Mouse (Mus musculus) hindbrain, embryonic 14.5 days (tissue): Measurements from ENCODE around the gene Pnpla1. TPM values are rescaled to one million over a fixed set of nuclear protein-coding genes. Genes with fewer than 3 reads are reported as not detected.
A peak's percentile ranks its signal among the peaks of the same experiment; 100 is the strongest.

Experiments used
- ATAC-seq: fragments of 200-750 bp; cut with Nextera tagmentation; 2 replicates; pipeline ENCODE4 v1.8.0; 2017; ENCODE audit warnings: moderate number of reproducible peaks, mild to moderate bottlenecking, moderate TSS enrichment, moderate library complexity; ENCODE audit not compliant: low FRiP score
- DNase-seq: peaks from one replicate; pipeline ENCODE4 v3.0.0-alpha.2; 2015; ENCODE audit warnings: low spot score
- H3K27ac ChIP-seq: fragments of 300-500 bp; sonication (generic); 2 replicates; pipeline ENCODE4 v1.5.1; 2014; ENCODE audit warnings: mild to moderate bottlenecking, moderate library complexity
- H3K27me3 ChIP-seq: fragments of 300-500 bp; sonication (generic); 2 replicates; pipeline ENCODE4 v1.6.1; 2014; ENCODE audit warnings: mild to moderate bottlenecking, low read length, mixed read lengths; ENCODE audit not compliant: control insufficient read depth, insufficient read depth
- H3K36me3 ChIP-seq: fragments of 300-500 bp; sonication (generic); replicated peaks from 2 replicates; pipeline ENCODE4 v1.6.1; 2014; ENCODE audit not compliant: control insufficient read depth, insufficient read depth
- H3K4me1 ChIP-seq: fragments of 300-500 bp; sonication (generic); replicated peaks from 2 replicates; pipeline ENCODE4 v1.6.1; 2014; ENCODE audit warnings: antibody characterized with exemption, low read length, mixed read lengths; ENCODE audit not compliant: control insufficient read depth, insufficient read depth
- H3K4me2 ChIP-seq: fragments of 300-500 bp; sonication (generic); replicated peaks from 2 replicates; pipeline ENCODE4 v1.6.1; 2014; ENCODE audit warnings: mild to moderate bottlenecking, moderate library complexity
- H3K4me3 ChIP-seq: fragments of 300-500 bp; sonication (generic); replicated peaks from 2 replicates; pipeline ENCODE4 v1.5.1; 2014; ENCODE audit warnings: mild to moderate bottlenecking, low read length
- H3K9ac ChIP-seq: fragments of 300-500 bp; sonication (generic); 2 replicates; pipeline ENCODE4 v1.6.1; 2014
- H3K9me3 ChIP-seq: fragments of 300-500 bp; sonication (generic); 2 replicates; pipeline ENCODE4 v1.6.1; 2016; ENCODE audit warnings: low read length; ENCODE audit not compliant: control insufficient read depth
- WGBS: fragments of 180-500 bp; shearing (Covaris S2); extraction: QIAGEN DNeasy Blood & Tissue Kit; methylation state at CpG from one replicate; pipeline ENCODE4 v1.1.7; 2014; 5-methylcytosine and 5-hydroxymethylcytosine counted together
- polyA plus RNA-seq: library from polyadenylated mRNA; unstranded; fragments of >200 nt; fragmentation: Nextera tagmentation; extraction: Ambion mirVana; gene quantifications from 2 replicates; pipeline ENCODE4 v1.2.1, GENCODE M21; 2014

Pnpla1 gene
- polyA plus RNA-seq, 1 experiment from 2014 or later = not detected

- peak overlapping the region; percentile 87 for H3K27ac ChIP-seq
- H3K9ac ChIP-seq = 0 out of 2 replicates have a peak overlapping the region, but pooled peaks have one; percentile 31
- H3K4me1 ChIP-seq = peaks cover 18% of the 10 kb centered on the region
- WGBS = 71% methylated on average over 13 of the region's 13 CpGs
- H3K4me2 ChIP-seq = 0 out of 2 replicates have a peak overlapping the region, but pooled peaks have one; percentile 6
- no peaks in the 10 kb centered on the region for H3K9me3 ChIP-seq
- H3K27me3 ChIP-seq = peaks cover 10% of the 10 kb centered on the region
- no peak for DNase-seq
- H3K4me3 ChIP-seq = no peak overlapping the region
- no peak for ATAC-seq
- no peaks in the 10 kb centered on the region for H3K36me3 ChIP-seq
Measured at GRCm38 (mm10) chr17:28905377-28905916, 47.2 kb downstream of the Pnpla1 start.

- ATAC-seq (no peak), DNase-seq (no peak)
- no peaks in the 10 kb centered on the region for H3K36me3 ChIP-seq
- 72% methylated on average over 7 of the region's 7 CpGs for WGBS
- H3K9me3 ChIP-seq = no peaks in the 10 kb centered on the region
- H3K27me3 ChIP-seq = peaks cover 10% of the 10 kb centered on the region
- H3K9ac ChIP-seq = no peak overlapping the region
- H3K4me3 ChIP-seq = no peak overlapping the region
- no peak overlapping the region for H3K4me2 ChIP-seq
- H3K27ac ChIP-seq = no peak overlapping the region
- H3K4me1 ChIP-seq = peaks cover 18% of the 10 kb centered on the region
Measured at GRCm38 (mm10) chr17:28907959-28908358, 49.7 kb downstream of the Pnpla1 start.

DNA sequence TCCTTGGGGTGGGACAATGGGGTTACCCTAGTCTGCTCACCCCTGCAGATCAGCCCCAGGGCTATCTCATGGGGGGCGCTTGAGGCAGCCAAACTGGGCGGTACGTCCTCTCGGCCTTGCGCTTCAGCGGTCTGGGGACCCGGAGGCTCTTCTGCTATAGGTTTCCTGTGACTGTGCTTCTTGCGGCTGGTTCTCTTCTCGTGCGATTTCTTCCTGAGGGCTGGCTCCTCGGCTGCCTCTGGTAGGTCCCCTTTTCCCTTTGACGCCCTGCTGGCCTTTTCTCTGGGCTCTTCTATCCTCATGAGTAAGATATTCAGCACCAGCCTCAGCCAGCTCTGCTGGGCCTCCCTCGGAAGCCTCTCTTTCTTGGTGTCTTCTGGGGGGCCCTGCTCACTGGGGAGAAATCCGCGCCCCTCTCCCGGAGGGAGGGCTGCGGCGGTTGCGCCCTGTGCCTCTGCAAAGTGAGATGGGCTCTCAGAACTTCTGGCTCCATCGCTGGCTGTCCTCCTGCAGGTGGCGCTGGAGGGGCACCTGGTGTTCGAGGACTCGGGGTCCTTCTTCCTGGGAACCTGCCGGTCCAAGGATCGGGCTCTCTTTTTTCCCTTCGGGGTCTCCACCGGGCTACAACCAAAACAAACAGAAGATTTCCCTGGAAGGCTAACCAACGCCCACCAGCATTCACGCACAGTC is 51.2 kb downstream of the Pnpla1 start:
- no peaks in the 10 kb centered on the region for H3K36me3 ChIP-seq
- H3K4me2 ChIP-seq = peak overlapping the region; percentile 38
- H3K4me1 ChIP-seq = peaks cover 17% of the 10 kb centered on the region
- H3K9ac ChIP-seq = 0 out of 2 replicates have a peak overlapping the region, but pooled peaks have one; percentile 6
- ATAC-seq (no peak), DNase-seq (peak; percentile 47)
- H3K27me3 ChIP-seq = peaks cover 10% of the 10 kb centered on the region
- no peak overlapping the region for H3K4me3 ChIP-seq
- H3K9me3 ChIP-seq = no peaks in the 10 kb centered on the region
- no peak overlapping the region for H3K27ac ChIP-seq
- 9% methylated on average over 29 of the region's 29 CpGs for WGBS

- Histone ChIP-seq H3K9me3 (no peaks in the 10 kb centered on the region), H3K4me1 (peaks cover 10% of the 10 kb centered on the region), H3K27me3 (peaks cover 10% of the 10 kb centered on the region), H3K27ac (no peak overlapping the region), H3K36me3 (no peaks in the 10 kb centered on the region), H3K4me3 (no peak overlapping the region), H3K4me2 (no peak overlapping the region), H3K9ac (no peak overlapping the region)
- ATAC-seq (no peak), DNase-seq (no peak)
- WGBS = 26% methylated on average over 7 of the region's 7 CpGs
Measured at GRCm38 (mm10) chr17:28910139-28910538, 51.9 kb downstream of the Pnpla1 start.

- no peak overlapping the region for H3K9ac ChIP-seq
- H3K4me1 ChIP-seq = peaks cover 5% of the 10 kb centered on the region; the same call in 1 of the 2 replicates
- no peak for DNase-seq
- H3K36me3 ChIP-seq = no peaks in the 10 kb centered on the region
- no peak overlapping the region for H3K4me2 ChIP-seq
- no peak overlapping the region for H3K27ac ChIP-seq
- H3K27me3 ChIP-seq = peaks cover 10% of the 10 kb centered on the region
- 79% methylated on average over 5 of the region's 5 CpGs for WGBS
- H3K9me3 ChIP-seq = no peaks in the 10 kb centered on the region
- no peak for ATAC-seq
- H3K4me3 ChIP-seq = no peak overlapping the region
Measured at GRCm38 (mm10) chr17:28913200-28913599, 55.0 kb downstream of the Pnpla1 start.

DNA sequence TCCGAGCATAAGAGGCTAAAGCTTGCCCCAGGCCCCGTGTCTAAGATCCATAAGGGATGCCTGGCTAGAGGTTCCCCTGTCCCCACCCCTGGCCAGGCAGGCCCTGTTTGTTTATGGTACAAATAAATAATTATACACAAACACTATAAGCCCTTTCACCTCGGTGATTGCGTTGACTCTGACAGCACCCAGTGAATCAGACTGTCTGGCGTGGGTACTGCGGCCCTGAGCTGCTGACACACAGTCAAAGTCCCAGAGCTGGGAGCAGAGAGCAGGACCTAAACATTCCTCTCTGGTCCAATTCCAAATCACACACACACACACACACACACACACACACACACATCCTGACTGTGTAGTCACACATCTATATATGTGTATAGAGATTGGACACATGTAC is 55.7 kb downstream of the Pnpla1 start:
- Histone ChIP-seq H3K9ac (no peak overlapping the region), H3K27ac (no peak overlapping the region), H3K36me3 (no peaks in the 10 kb centered on the region), H3K4me1 (peaks cover 5% of the 10 kb centered on the region; the same call in 1 of the 2 replicates), H3K27me3 (peaks cover 10% of the 10 kb centered on the region), H3K9me3 (no peaks in the 10 kb centered on the region), H3K4me3 (no peak overlapping the region), H3K4me2 (no peak overlapping the region)
- WGBS = 84% methylated on average over 6 of the region's 6 CpGs
- DNase-seq (no peak), ATAC-seq (no peak)

- Histone ChIP-seq H3K4me3 (no peak within 1 kb of the TSS), H3K27me3 (no peaks in the 10 kb centered on the region), H3K9me3 (no peaks in the 10 kb centered on the region), H3K4me1 (no peaks in the 10 kb centered on the region), H3K36me3 (no peaks in the 10 kb centered on the region), H3K4me2 (no peak within 1 kb of the TSS), H3K9ac (no peak within 1 kb of the TSS), H3K27ac (no peak within 1 kb of the TSS)
- no peak for DNase-seq
- no peak for ATAC-seq
- WGBS = 56% methylated on average over 12 of the region's 12 CpGs
Measured at GRCm38 (mm10) chr17:28915060-28915628, 56.9 kb downstream of the Pnpla1 start, which contains the start of gene 4930539E08Rik. Gene 4930539E08Rik (minus strand): TSS chr17:28915324.

GRCm38 (mm10) chr17:28916520-28916919 is 58.3 kb downstream of the Pnpla1 start:
- Histone ChIP-seq H3K9ac (no peak overlapping the region), H3K27me3 (no peaks in the 10 kb centered on the region), H3K27ac (no peak overlapping the region), H3K4me3 (no peak overlapping the region), H3K4me1 (no peaks in the 10 kb centered on the region), H3K36me3 (no peaks in the 10 kb centered on the region), H3K9me3 (no peaks in the 10 kb centered on the region), H3K4me2 (no peak overlapping the region)
- DNase-seq (no peak), ATAC-seq (no peak)
- WGBS = 63% methylated on average over 1 of the region's 1 CpGs

DNA sequence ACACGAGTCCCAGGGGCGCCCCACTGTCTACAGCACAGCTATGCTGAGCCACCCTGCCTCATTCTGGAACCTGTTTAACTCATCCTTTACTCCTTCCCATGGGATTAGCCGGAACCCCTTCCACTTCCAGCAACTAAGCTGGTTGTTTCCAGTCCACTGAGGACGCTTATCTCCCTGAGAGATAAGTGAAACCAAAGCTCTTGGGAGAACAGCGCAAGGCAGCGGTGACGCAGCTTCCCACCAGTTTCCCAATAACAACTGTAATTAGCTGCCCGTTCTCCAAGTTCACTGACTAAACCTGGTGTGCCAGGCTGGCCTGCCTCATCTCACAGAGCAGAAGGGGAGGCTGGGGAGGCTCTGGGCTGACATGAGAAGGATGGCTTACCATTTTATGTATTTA is 62.9 kb downstream of the Pnpla1 start:
- no peak for DNase-seq
- H3K36me3 ChIP-seq = no peaks in the 10 kb centered on the region
- no peaks in the 10 kb centered on the region for H3K27me3 ChIP-seq
- no peak overlapping the region for H3K9ac ChIP-seq
- H3K9me3 ChIP-seq = no peaks in the 10 kb centered on the region
- no peak overlapping the region for H3K27ac ChIP-seq
- no peaks in the 10 kb centered on the region for H3K4me1 ChIP-seq
- H3K4me2 ChIP-seq = no peak overlapping the region
- WGBS = 80% methylated on average over 8 of the region's 8 CpGs
- H3K4me3 ChIP-seq = no peak overlapping the region
- ATAC-seq = no peak
